Mouse (Mus musculus) embryonic facial prominence, embryonic 13.5 days (tissue): ENCODE data around the gene Shank1. TPM values are rescaled to one million over a fixed set of nuclear protein-coding genes. Genes with fewer than 3 reads are reported as not detected.
A peak's percentile ranks its signal among the peaks of the same experiment; 100 is the strongest.

Source experiments
- ATAC-seq: fragments of 200-750 bp; cut with Nextera tagmentation; 2 replicates; pipeline ENCODE4 v1.8.0; 2017; ENCODE audit warnings: low read depth; ENCODE audit not compliant: insufficient number of reproducible peaks, insufficient read depth, low FRiP score, low TSS enrichment
- H3K27ac ChIP-seq: fragments of 300-500 bp; sonication (generic); 2 replicates; pipeline ENCODE4 v1.5.1; 2015; ENCODE audit warnings: moderate library complexity, mild to moderate bottlenecking, inconsistent platforms
- H3K27me3 ChIP-seq: fragments of 300-500 bp; sonication (generic); 2 replicates; pipeline ENCODE4 v1.6.1; 2015; ENCODE audit warnings: mild to moderate bottlenecking, inconsistent platforms
- H3K36me3 ChIP-seq: fragments of 300-500 bp; sonication (generic); 2 replicates; pipeline ENCODE4 v1.6.1; 2015; ENCODE audit warnings: mild to moderate bottlenecking, inconsistent platforms
- H3K4me1 ChIP-seq: fragments of 300-500 bp; sonication (generic); 2 replicates; pipeline ENCODE4 v1.6.1; 2015; ENCODE audit warnings: inconsistent platforms
- H3K4me2 ChIP-seq: fragments of 300-500 bp; sonication (generic); 2 replicates; pipeline ENCODE4 v1.6.1; 2015; ENCODE audit warnings: moderate library complexity, mild to moderate bottlenecking, inconsistent platforms
- H3K4me3 ChIP-seq: fragments of 300-500 bp; sonication (generic); 2 replicates; pipeline ENCODE4 v1.5.1; 2015; ENCODE audit warnings: mild to moderate bottlenecking, inconsistent platforms
- H3K9ac ChIP-seq: fragments of 300-500 bp; sonication (generic); 2 replicates; pipeline ENCODE4 v1.6.1; 2015; ENCODE audit warnings: mild to moderate bottlenecking, inconsistent platforms
- H3K9me3 ChIP-seq: fragments of 300-500 bp; sonication (generic); 2 replicates; pipeline ENCODE4 v1.6.1; 2016; ENCODE audit warnings: inconsistent platforms
- WGBS: fragments of 180-500 bp; shearing (Covaris S2); methylation state at CpG from one replicate; pipeline ENCODE4 v1.1.7; 2015; ENCODE audit warnings: mixed read lengths; 5-methylcytosine and 5-hydroxymethylcytosine counted together
- polyA plus RNA-seq: library from polyadenylated mRNA; unstranded; fragments of >200 nt; fragmentation: Nextera tagmentation; extraction: Ambion mirVana; gene quantifications from 2 replicates; pipeline ENCODE4 v1.2.1, GENCODE M21; 2015

The Shank1 gene
- polyA plus RNA-seq, 1 experiment from 2014 or later, result 5.5 TPM

DNA sequence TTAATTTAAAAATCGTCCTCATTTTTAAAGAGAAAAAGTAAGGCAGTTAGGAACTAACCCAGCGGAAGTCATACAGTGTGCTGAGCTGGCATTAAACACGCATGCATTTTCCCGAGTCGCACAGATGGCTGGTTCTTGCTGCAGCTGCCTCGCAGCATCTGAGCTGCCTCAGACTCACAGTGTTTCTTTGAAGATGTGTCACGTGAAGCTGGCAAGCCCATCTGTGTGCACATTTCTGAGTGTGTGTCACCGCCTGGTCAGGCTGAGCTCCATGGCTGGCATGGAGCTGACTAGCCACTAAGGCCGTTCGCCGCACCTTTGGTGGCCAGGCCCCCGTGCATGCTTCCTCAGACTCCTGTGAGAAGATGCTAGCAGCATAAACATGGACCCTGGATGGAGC, 72.5 kb downstream of the Shank1 start:
- no peak overlapping the region for H3K4me2 ChIP-seq
- H3K27me3 ChIP-seq, result peaks cover 37% of the 10 kb centered on the region
- no peaks in the 10 kb centered on the region for H3K36me3 ChIP-seq
- no peak overlapping the region for H3K27ac ChIP-seq
- ATAC-seq, result no peak
- H3K4me3 ChIP-seq, result no peak overlapping the region
- no peak overlapping the region for H3K9ac ChIP-seq
- no peaks in the 10 kb centered on the region for H3K9me3 ChIP-seq
- WGBS, result 75% methylated on average over 12 of the region's 12 CpGs
- peaks cover 3% of the 10 kb centered on the region; the same call in 1 of the 2 replicates for H3K4me1 ChIP-seq

DNA sequence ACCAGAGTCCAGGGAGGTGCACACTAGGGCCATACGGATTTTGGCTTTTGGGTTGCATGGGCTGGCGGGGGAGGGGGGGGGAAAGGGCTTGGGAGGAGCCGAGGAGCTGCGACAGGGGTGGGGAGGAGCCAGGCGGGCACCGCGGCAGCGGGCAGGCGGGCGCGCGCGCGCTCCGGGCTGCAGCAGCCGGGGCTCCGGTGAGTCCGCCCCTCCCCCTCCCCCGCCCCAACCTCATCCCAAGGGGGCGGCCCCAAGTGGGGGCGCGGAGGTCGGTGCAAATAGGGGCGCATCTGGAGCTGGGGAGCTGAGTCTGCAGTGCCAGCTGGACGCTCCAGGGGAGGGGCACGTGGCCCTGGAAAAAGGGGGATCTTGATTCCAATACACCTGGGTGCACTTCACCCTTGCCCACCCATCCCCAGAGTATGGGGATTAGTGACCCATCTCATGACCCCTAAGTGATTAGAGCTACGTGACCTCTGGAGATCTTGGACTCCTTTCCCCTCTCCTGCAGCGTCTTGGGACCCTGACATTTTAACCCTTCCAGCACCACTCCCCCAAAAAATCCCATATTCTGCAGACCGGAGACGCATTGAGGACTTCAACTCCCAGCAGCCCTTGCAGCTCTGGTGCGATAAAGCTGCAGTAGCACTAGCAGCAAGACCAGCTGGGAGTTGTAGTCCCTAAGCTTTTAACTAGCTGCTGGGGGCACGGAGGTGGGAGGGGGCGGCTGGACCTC, 74.1 kb downstream of the Shank1 start, which contains the start of gene Syt3:
Gene Syt3, plus strand, starts transcription at position 123 of the 736 bp plus-strand sequence.
- Histone ChIP-seq H3K4me2 (peak within 1 kb of the TSS; percentile 96), H3K27ac (no peak within 1 kb of the TSS), H3K4me3 (peak within 1 kb of the TSS; percentile 53), H3K36me3 (no peaks in the 10 kb centered on the region), H3K4me1 (peaks cover 3% of the 10 kb centered on the region; the same call in 1 of the 2 replicates), H3K9ac (peak within 1 kb of the TSS; percentile 66), H3K9me3 (no peaks in the 10 kb centered on the region), H3K27me3 (peaks cover 30% of the 10 kb centered on the region)
- WGBS, result under 1% methylated on average over 25 of the region's 33 CpGs
- peak; percentile 77 for ATAC-seq

DNA sequence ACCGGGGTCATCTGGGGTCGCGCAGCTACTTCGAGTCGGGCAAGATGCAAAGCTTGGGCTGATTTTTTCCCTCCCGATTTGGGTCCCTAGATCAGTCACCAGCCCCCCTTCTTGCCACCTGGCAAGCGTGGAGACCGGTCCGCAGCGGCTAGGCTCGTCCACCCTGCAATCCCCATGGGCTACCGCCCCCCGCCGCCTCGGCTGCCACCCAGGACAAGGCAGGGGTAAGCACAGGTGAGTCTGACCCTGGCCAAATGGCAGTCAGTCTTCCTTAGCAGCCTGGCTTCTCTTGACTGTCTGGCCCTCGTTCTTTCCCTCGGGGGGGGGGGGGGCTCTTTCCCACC, 74.6 kb downstream of the Shank1 start:
- Histone ChIP-seq H3K36me3 (no peaks in the 10 kb centered on the region), H3K4me3 (peak overlapping the region; percentile 53), H3K9me3 (no peaks in the 10 kb centered on the region), H3K27me3 (peaks cover 32% of the 10 kb centered on the region), H3K9ac (peak overlapping the region; percentile 66), H3K27ac (no peak overlapping the region), H3K4me1 (peaks cover 3% of the 10 kb centered on the region; the same call in 1 of the 2 replicates), H3K4me2 (peak overlapping the region; percentile 96)
- ATAC-seq, result peak; percentile 12; the same call in 1 of the 2 replicates
- WGBS, result 1% methylated on average over 17 of the region's 17 CpGs

DNA sequence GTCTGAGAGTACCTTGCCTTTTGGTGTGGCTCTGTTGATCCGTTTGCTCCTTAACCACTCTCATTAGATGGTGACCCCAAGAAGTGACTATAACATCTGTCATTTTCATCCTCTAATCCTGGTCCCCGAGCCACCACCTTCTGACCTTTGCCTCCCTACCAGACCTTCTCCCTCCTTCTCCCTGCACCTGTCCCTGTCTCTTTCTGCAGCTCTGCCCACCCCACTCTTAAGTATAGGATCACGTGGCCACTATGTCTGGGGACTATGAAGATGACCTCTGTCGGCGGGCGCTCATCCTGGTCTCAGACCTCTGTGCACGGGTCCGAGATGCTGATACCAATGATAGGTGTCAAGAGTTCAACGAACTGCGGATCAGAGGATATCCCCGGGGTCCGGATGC, 75.7 kb downstream of the Shank1 start, which contains the start of gene 1700008O03Rik:
Gene 1700008O03Rik, minus strand, starts transcription at position 101 of the 400 bp plus-strand sequence.
- no peaks in the 10 kb centered on the region for H3K36me3 ChIP-seq
- H3K9ac ChIP-seq, result peak within 1 kb of the TSS; percentile 66
- no peak within 1 kb of the TSS for H3K27ac ChIP-seq
- WGBS, result 71% methylated on average over 12 of the region's 12 CpGs
- peak within 1 kb of the TSS; percentile 96 for H3K4me2 ChIP-seq
- peaks cover 32% of the 10 kb centered on the region for H3K27me3 ChIP-seq
- peak within 1 kb of the TSS; percentile 53 for H3K4me3 ChIP-seq
- H3K4me1 ChIP-seq, result peaks cover 3% of the 10 kb centered on the region; the same call in 1 of the 2 replicates
- H3K9me3 ChIP-seq, result no peaks in the 10 kb centered on the region
- no peak for ATAC-seq

DNA sequence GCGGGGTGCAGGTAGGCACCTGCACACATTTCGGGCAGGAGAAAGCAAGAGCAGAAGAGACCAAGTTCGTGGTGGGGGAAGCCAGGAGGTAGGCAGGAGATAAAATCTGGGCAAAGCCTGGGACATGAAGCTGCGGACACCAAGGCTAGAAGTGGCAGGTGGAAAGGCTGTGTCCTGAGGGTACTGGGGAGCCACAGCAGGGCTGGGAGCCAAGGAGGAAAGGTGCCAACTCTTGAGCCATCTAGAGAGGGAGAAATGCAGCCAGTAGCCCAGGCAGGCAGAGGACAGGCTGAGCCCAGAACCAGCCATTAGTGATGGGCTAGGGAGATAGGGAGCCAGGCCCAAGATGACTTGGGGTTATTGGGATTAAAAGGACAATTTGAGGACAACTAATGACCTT, 81.8 kb downstream of the Shank1 start:
- no peaks in the 10 kb centered on the region for H3K9me3 ChIP-seq
- H3K27ac ChIP-seq, result no peak overlapping the region
- no peak overlapping the region for H3K9ac ChIP-seq
- ATAC-seq, result no peak
- H3K4me3 ChIP-seq, result no peak overlapping the region
- H3K36me3 ChIP-seq, result no peaks in the 10 kb centered on the region
- no peak overlapping the region for H3K4me2 ChIP-seq
- 87% methylated on average over 4 of the region's 4 CpGs for WGBS
- peaks cover 7% of the 10 kb centered on the region; the same call in 1 of the 2 replicates for H3K27me3 ChIP-seq
- H3K4me1 ChIP-seq, result no peaks in the 10 kb centered on the region

DNA sequence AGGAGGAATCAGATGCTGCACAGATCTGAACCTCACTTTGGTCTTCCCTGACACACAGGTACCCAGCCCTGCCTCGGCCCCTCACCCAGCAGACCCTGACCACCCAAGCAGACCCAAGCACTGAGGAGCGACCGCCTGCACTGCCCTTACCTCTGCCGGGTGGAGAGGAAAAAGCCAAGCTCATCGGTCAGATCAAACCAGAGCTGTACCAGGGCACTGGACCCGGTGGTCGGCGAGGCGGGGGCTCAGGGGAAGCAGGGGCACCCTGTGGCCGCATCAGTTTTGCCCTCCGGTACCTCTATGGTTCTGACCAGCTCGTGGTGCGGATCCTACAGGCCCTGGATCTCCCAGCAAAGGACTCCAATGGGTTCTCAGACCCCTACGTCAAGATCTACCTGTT, 82.3 kb downstream of the Shank1 start:
- WGBS, result 82% methylated on average over 14 of the region's 14 CpGs
- peak; percentile 39; the same call in 1 of the 2 replicates for ATAC-seq
- no peaks in the 10 kb centered on the region for H3K9me3 ChIP-seq

DNA sequence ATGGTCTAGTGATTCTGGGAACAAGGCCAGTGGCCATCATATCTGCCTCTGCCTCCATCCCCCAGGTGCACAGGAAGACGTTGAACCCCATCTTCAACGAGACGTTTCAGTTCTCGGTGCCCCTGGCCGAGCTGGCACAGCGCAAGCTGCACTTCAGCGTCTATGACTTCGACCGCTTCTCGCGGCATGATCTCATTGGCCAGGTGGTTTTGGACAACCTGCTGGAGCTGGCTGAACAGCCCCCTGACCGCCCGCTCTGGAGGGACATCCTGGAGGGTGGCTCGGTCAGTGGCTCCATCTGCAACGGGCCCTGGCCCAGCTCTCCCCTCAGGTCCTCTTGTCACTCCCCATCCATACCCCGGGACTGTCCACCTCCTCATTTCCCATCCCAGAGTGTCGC, 83.2 kb downstream of the Shank1 start:
- no peaks in the 10 kb centered on the region for H3K4me1 ChIP-seq
- no peaks in the 10 kb centered on the region for H3K36me3 ChIP-seq
- no peak for ATAC-seq
- no peak overlapping the region for H3K27ac ChIP-seq
- 0 out of 2 replicates have a peak, but pooled peaks cover 3% of the 10 kb centered on the region for H3K27me3 ChIP-seq
- no peak overlapping the region for H3K9ac ChIP-seq
- WGBS, result 85% methylated on average over 17 of the region's 17 CpGs
- H3K4me2 ChIP-seq, result no peak overlapping the region
- no peak overlapping the region for H3K4me3 ChIP-seq
- no peaks in the 10 kb centered on the region for H3K9me3 ChIP-seq

More for the DNA sequence above, 82.3 kb downstream of the Shank1 start:
- Histone ChIP-seq H3K4me2 (no peak overlapping the region), H3K27me3 (0 out of 2 replicates have a peak, but pooled peaks cover 4% of the 10 kb centered on the region), H3K36me3 (no peaks in the 10 kb centered on the region), H3K4me1 (no peaks in the 10 kb centered on the region), H3K27ac (no peak overlapping the region), H3K4me3 (no peak overlapping the region), H3K9ac (no peak overlapping the region)

DNA sequence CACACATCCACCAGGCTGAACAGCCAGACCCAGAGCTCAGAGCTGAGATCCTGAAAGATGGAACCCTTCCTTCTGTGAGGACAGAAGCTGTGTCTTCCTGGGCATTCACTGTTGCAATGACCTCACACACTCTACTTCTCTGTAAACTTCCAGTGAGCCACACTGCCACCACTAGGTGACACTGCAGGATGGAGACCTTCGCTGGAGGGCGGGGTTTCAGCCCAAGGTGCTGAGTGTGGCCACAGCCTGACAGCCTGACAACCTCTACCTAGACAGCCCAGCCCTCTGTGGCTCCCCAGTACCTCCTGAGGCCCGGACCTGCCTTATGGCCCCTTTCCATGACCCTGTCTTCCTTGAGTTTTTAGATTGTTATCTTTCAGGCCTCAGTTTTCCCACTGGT, 88.5 kb downstream of the Shank1 start:
- Histone ChIP-seq H3K36me3 (no peaks in the 10 kb centered on the region), H3K27ac (no peak overlapping the region), H3K9ac (no peak overlapping the region), H3K4me3 (no peak overlapping the region), H3K4me1 (no peaks in the 10 kb centered on the region), H3K4me2 (no peak overlapping the region), H3K9me3 (no peaks in the 10 kb centered on the region), H3K27me3 (peaks cover 7% of the 10 kb centered on the region)
- ATAC-seq, result no peak
- 9% methylated on average over 3 of the region's 3 CpGs for WGBS

DNA sequence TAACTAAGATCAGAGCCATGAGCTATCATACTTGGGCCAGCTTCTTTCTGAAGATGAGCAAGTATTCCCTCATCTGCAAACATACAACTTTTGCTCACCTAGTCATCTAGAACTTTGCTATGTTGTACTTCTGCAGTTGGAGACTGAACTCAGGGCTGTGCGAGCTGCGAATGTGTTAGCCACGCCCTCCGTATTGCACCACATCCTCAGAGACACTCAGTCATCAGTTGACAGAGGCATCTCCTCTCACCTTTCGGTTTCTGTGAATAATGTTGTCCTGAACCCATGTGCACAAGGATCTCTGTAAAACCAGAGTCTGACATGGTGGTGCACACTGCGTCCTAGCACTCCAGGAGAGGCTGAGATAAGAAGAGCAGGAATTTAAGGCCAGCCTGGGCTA, 91.6 kb downstream of the Shank1 start:
- no peak for ATAC-seq
- no peak overlapping the region for H3K4me2 ChIP-seq
- no peak overlapping the region for H3K4me3 ChIP-seq
- no peak overlapping the region for H3K27ac ChIP-seq
- H3K27me3 ChIP-seq, result peaks cover 22% of the 10 kb centered on the region
- 81% methylated on average over 6 of the region's 6 CpGs for WGBS
- no peaks in the 10 kb centered on the region for H3K9me3 ChIP-seq
- H3K4me1 ChIP-seq, result no peaks in the 10 kb centered on the region; the same call in 1 of the 2 replicates
- no peak overlapping the region for H3K9ac ChIP-seq
- H3K36me3 ChIP-seq, result no peaks in the 10 kb centered on the region

DNA sequence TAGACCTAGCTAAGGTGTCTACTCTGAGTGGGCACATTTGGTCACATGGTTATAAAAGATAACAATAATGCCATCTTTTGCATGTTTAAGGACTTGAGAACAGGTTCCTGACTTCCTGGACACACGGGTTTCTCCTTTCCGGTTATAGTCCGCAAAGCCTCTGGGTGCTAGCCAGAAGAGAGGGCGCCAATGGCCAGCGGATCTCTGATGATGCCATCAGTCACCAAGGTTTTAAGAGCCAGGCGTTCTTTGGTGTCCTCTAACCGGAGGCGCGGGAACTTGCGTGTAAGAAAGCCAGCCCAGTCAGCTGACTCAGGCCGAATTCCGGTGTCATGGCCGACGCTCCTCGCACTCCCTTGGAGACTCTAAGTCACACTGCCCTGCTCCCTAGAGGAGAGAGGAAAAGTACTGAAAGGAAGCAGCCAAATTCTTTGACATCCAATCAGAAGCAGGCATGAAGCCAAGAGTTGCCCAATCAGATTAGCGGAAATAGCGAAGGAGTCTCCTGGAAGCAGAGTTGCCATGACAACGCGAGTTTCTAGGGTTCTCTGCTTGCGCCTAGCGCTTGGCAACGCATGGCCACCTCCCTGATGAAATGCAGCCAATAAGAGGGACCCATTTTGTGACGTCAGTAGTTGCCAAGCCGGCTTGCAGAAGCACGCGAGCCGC, 95.4 kb downstream of the Shank1 start:
- H3K27ac ChIP-seq, result 0 out of 2 replicates have a peak overlapping the region, but pooled peaks have one; percentile 35
- H3K4me3 ChIP-seq, result peak overlapping the region; percentile 42
- H3K4me2 ChIP-seq, result peak overlapping the region; percentile 61
- H3K9me3 ChIP-seq, result no peaks in the 10 kb centered on the region
- H3K27me3 ChIP-seq, result peaks cover 31% of the 10 kb centered on the region
- 3% methylated on average over 27 of the region's 27 CpGs for WGBS
- no peaks in the 10 kb centered on the region for H3K36me3 ChIP-seq
- no peak overlapping the region for H3K9ac ChIP-seq
- H3K4me1 ChIP-seq, result no peaks in the 10 kb centered on the region; the same call in 1 of the 2 replicates
- peak; percentile 92 for ATAC-seq

DNA sequence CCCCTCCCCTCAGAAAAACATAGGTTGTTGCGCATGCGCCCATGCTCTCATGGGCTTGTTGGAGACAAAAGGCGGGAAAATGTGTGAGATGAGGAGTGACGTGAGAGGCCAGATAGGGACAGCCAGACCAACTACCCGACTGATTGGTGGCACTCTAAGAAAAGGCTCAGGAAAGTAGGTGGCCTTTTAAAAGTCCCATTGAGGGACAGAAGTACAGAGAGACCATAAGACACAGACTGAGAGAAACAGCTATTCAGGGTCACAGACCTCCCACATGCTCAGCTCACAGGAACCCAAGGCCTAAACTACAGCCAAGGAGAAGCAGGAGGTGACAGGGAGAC, 95.9 kb downstream of the Shank1 start:
- H3K27ac ChIP-seq, result no peak overlapping the region
- peak overlapping the region; percentile 42; the same call in 1 of the 2 replicates for H3K4me3 ChIP-seq
- no peak overlapping the region for H3K9ac ChIP-seq
- WGBS, result 0% methylated on average over 5 of the region's 5 CpGs
- peak; percentile 3; the same call in 1 of the 2 replicates for ATAC-seq
- no peaks in the 10 kb centered on the region for H3K9me3 ChIP-seq
- peak overlapping the region; percentile 61 for H3K4me2 ChIP-seq
- H3K4me1 ChIP-seq, result no peaks in the 10 kb centered on the region; the same call in 1 of the 2 replicates
- H3K27me3 ChIP-seq, result peaks cover 31% of the 10 kb centered on the region
- no peaks in the 10 kb centered on the region for H3K36me3 ChIP-seq
